Mouse (Mus musculus): ENCODE measurements around the gene Sgms1.

- no peak for TF ChIP-seq CTCF (IDR thresholded peaks at IDR 0.05; ENCODE audit: control insufficient read depth, insufficient read depth, insufficient read length)
- TF ChIP-seq CEBPB (IDR thresholded peaks at IDR 0.05; ENCODE audit: low read depth), result no peak
- no peak for TF ChIP-seq MYOD1 (IDR thresholded peaks at IDR 0.05; ENCODE audit: control insufficient read depth, insufficient read length, low read depth)
- no peak for TF ChIP-seq USF1 (IDR thresholded peaks at IDR 0.05; ENCODE audit: low read depth)
These were observed 20.3 kb upstream of the Sgms1 start for GRCm38 (mm10) chr19:32409603-32410360.

All from C2C12 (cell line).